Mouse (Mus musculus) testis, adult 2 months (tissue): ENCODE measurements at regions not wholly inside any gene's neighbourhood (a gene's known extent, or its start where the extent isn't known, plus 50 kb on each side); places are given as distances from the start of the nearest gene placed in this dataset.

ENCODE experiments used
- H3K27ac ChIP-seq: fragments of 200-500 bp; 2 replicates; pipeline ENCODE4 v1.5.1; 2012; ENCODE audit warnings: low read depth, low read length; ENCODE audit not compliant: control insufficient read depth, insufficient read depth
- H3K27me3 ChIP-seq: fragments of 200-500 bp; 2 replicates; pipeline ENCODE4 v1.6.1; 2012; ENCODE audit warnings: mild to moderate bottlenecking, low read length, moderate library complexity; ENCODE audit not compliant: control insufficient read depth, insufficient read depth
- H3K36me3 ChIP-seq: fragments of 200-500 bp; 2 replicates; pipeline ENCODE4 v1.6.1; 2012; ENCODE audit warnings: mild to moderate bottlenecking, low read length; ENCODE audit not compliant: control insufficient read depth, insufficient read depth
- H3K4me1 ChIP-seq: fragments of 200-500 bp; 2 replicates; pipeline ENCODE4 v1.6.1; 2012; ENCODE audit warnings: low read length; ENCODE audit not compliant: control insufficient read depth, insufficient read depth
- H3K4me3 ChIP-seq: fragments of 200-500 bp; 2 replicates; pipeline ENCODE4 v1.5.1; 2012; ENCODE audit warnings: low read depth, mild to moderate bottlenecking, low read length, moderate library complexity, mixed read lengths; ENCODE audit not compliant: control insufficient read depth
- CTCF ChIP-seq: fragments of 200-500 bp; IDR thresholded peaks from 2 replicates; pipeline ENCODE4 v1.5.1; 2012; ENCODE audit warnings: low read depth, mild to moderate bottlenecking, inconsistent platforms, low read length, moderate library complexity; ENCODE audit not compliant: control insufficient read depth, insufficient read depth, insufficient replicate concordance
- POLR2A ChIP-seq: fragments of 200-500 bp; IDR thresholded peaks from 2 replicates; pipeline ENCODE4 v1.6.1; 2012; ENCODE audit warnings: low read depth, mild to moderate bottlenecking, inconsistent platforms, low read length, moderate library complexity; ENCODE audit not compliant: control insufficient read depth

DNA sequence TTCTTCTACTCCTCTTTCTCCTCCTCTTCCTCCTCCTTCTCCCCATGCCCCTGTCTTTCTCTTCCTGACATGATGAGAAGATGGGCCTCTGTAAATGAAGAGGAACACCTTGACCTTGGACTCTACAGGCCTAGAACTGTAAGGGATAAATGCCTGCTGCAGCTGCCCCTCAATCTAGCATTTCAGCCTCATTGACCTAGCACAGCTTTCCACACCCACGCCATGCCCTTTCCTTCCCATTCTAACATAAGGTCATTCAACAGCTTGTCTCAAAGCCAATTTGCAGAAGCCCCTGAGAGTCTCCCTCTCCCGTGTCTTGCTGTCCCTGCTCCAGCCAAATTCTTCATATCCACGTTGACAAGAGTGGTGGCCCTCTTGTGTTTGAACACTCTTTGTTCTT, 63.8 kb upstream of the Dscam start:
- Histone ChIP-seq H3K4me3 (no peak overlapping the region), H3K36me3 (no peaks in the 10 kb centered on the region), H3K27ac (no peak overlapping the region), H3K27me3 (no peaks in the 10 kb centered on the region), H3K4me1 (no peaks in the 10 kb centered on the region)
- TF ChIP-seq CTCF (no peak), POLR2A (no peak)

- Histone ChIP-seq H3K36me3 (no peaks in the 10 kb centered on the region), H3K27me3 (no peaks in the 10 kb centered on the region), H3K27ac (no peak overlapping the region), H3K4me3 (no peak overlapping the region), H3K4me1 (no peaks in the 10 kb centered on the region)
- TF ChIP-seq POLR2A (no peak), CTCF (no peak)
These were observed 69.1 kb upstream of the Dscam start for GRCm38 (mm10) chr16:97239626-97240025.

DNA sequence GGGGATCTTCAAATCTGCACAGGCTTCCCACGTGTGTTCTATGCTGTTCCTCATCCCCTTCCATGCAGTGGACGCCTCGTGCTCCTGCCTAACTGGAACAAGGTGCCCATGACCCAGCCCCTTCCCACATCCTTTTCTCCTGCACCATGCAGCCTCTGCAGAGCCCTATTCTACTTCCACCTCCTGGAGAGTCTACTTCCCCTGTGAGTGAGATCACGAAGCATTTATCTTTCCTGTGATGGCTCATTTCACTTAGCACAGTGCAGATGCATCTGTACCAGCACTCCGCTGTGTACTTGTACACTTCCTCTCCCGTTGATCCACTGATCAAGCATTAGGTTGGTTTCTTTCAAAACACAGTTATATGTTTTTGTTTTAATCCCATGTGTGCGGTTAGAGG, 69.5 kb upstream of the Dscam start:
- H3K27me3 ChIP-seq = no peaks in the 10 kb centered on the region
- no peak overlapping the region for H3K4me3 ChIP-seq
- no peak overlapping the region for H3K27ac ChIP-seq
- H3K36me3 ChIP-seq = no peaks in the 10 kb centered on the region
- TF ChIP-seq POLR2A (no peak), CTCF (no peak)
- H3K4me1 ChIP-seq = no peaks in the 10 kb centered on the region

DNA sequence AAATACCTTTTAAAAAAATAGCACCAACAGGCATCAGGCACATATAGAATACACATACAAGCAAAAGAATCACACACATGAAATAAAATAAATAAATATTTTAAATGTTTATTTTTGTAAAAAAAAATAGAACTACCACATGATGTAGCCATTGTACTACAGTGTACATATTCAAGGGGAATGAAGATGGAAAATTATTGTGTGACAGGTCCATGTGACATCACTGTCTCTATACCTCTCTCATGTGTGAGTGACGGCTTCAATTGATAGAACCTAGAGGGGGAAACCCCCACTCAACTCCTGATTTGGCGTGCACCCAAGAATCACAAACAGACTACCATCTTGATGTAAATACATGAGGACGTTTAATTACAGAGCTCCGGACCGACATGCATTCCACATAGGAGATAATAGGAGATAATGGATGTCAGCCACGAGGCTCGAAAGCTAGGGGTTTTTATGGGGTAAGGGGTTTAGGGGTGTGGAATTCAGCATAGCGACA, 70.4 kb upstream of the Dscam start:
- Histone ChIP-seq H3K36me3 (no peaks in the 10 kb centered on the region), H3K4me3 (no peak overlapping the region), H3K4me1 (no peaks in the 10 kb centered on the region), H3K27me3 (no peaks in the 10 kb centered on the region), H3K27ac (no peak overlapping the region)
- TF ChIP-seq POLR2A (no peak), CTCF (no peak)

DNA sequence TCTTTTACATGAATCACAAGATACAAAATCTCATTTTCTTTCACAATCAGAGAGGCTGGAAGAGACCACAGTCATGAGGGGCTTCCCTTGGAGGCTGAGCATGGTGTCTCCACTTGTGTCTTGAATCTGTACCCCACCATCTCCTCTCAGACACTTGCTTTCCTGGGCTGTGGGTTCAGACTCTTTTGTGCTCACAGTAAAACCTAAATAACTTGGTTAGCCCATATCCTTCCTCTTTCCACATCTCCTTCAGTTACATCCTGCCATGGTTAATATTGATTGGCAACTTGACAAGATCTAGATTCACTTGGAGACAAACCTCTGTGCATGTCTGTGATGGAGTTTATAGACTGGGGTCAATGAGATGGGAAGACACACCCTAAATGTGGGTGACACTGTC, 71.1 kb upstream of the Dscam start:
- Histone ChIP-seq H3K4me1 (no peaks in the 10 kb centered on the region), H3K27me3 (no peaks in the 10 kb centered on the region), H3K36me3 (no peaks in the 10 kb centered on the region), H3K4me3 (no peak overlapping the region), H3K27ac (no peak overlapping the region)
- no peak for TF ChIP-seq CTCF

GRCm38 (mm10) chr16:97250488-97250887, 79.9 kb upstream of the Dscam start:
- no peak for TF ChIP-seq POLR2A
- H3K27ac ChIP-seq = no peak overlapping the region
- H3K4me3 ChIP-seq = no peak overlapping the region
- H3K4me1 ChIP-seq = no peaks in the 10 kb centered on the region
- no peaks in the 10 kb centered on the region for H3K27me3 ChIP-seq
- H3K36me3 ChIP-seq = no peaks in the 10 kb centered on the region

DNA sequence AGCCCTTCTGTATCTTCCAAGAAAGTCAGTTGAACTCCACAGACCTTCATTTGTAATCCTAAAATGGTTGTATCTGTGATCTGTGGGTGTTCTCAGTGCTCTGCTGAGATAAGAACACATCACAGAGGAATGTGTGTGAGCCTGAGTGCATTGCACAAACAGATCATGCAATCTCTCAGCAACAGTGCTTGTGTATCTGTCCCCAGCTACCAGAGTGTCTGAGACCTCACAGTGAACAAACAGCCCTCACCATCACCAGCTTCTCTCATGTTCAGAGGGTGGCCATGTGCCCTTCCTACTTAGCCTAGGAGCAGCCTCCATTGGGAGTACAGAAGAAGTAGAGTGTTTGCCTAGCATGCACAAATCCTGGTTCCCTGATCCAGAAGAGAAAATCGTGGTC, 82.0 kb upstream of the Dscam start:
- Histone ChIP-seq H3K27me3 (no peaks in the 10 kb centered on the region), H3K4me3 (no peak overlapping the region), H3K27ac (no peak overlapping the region), H3K4me1 (no peaks in the 10 kb centered on the region), H3K36me3 (no peaks in the 10 kb centered on the region)
- TF ChIP-seq POLR2A (no peak), CTCF (no peak)

DNA sequence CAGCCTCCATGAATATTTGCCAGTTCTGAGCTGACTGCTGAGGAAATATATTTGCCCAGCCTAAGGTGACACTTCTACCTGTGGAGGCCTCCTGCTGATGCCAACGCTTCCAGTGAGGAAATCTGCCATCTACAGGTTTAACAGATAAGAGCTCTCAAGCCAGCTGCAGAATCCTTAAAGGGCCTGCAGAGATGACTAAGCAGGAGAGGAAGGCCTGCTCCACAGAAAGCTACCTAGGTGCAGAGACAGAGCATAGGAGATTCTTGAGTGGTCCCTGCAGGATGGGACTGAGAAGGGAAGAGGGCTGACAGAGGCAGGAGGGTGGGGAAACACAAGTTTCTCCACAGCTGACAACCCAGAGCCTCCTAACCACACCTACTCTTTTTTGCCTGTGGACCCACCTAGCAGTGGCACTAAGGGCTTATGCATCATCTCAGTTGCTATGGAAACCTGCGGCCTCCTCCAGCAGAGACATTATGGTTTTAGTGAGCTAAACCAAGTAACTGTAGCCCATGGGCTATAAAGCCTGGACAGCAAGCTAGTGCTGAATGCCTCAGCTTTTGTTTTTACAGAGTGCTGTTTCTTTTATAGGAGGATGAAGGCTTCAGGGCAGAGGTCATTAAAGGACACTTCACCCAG, 82.6 kb upstream of the Dscam start:
- Histone ChIP-seq H3K36me3 (no peaks in the 10 kb centered on the region), H3K27ac (no peak overlapping the region), H3K4me1 (no peaks in the 10 kb centered on the region), H3K27me3 (no peaks in the 10 kb centered on the region), H3K4me3 (no peak overlapping the region)
- TF ChIP-seq CTCF (no peak), POLR2A (no peak)
